Mouse (Mus musculus): ENCODE measurements around the gene Omp.

GRCm38 (mm10) chr7:98174883-98175755, 29.8 kb upstream of the Omp start:
- TF ChIP-seq CTCF (IDR thresholded peaks at IDR 0.05) (no peak), EP300 (IDR thresholded peaks at IDR 0.05; ENCODE audit: insufficient read depth, low read depth, low read length) (no peak)

Data from heart, adult 2 months (tissue).